Mouse (Mus musculus) myocyte (in vitro differentiated cells): ENCODE data around the gene Rrp12.

Experiments
- MAX ChIP-seq: IDR thresholded peaks from one replicate; pipeline ENCODE4 v1.6.1; 2011; ENCODE audit warnings: low read depth, mild to moderate bottlenecking, control low read depth
- MYOD1 ChIP-seq, 3 experiments: IDR thresholded peaks; one replicate each; pipeline ENCODE4 v1.6.1; 2011; ENCODE audit warnings: control low read depth in 2 of 3, low read depth in 2 of 3, mild to moderate bottlenecking in 2 of 3, moderate library complexity in 1 of 3; ENCODE audit not compliant: insufficient read length in 2 of 3, control insufficient read depth in 1 of 3
- MYOG ChIP-seq, 3 experiments: IDR thresholded peaks; one replicate each; pipeline ENCODE4 v1.6.1; 2011; ENCODE audit warnings: control low read depth in 2 of 3, low read depth in 2 of 3, mild to moderate bottlenecking in 2 of 3; ENCODE audit not compliant: insufficient read length in 2 of 3, control insufficient read depth in 1 of 3, insufficient read depth in 1 of 3
- POLR2A ChIP-seq: IDR thresholded peaks from one replicate; pipeline ENCODE4 v1.6.1; 2011; ENCODE audit warnings: low read depth, mild to moderate bottlenecking, control low read depth, moderate library complexity; ENCODE audit not compliant: insufficient read length
- POLR2AphosphoS2 ChIP-seq: IDR thresholded peaks from one replicate; pipeline ENCODE4 v1.6.1; 2011; ENCODE audit warnings: low read depth, control low read depth; ENCODE audit not compliant: insufficient read length
- REST ChIP-seq: IDR thresholded peaks from one replicate; pipeline ENCODE4 v1.6.1; 2011; ENCODE audit warnings: mild to moderate bottlenecking, control low read depth, moderate library complexity; ENCODE audit not compliant: insufficient read depth, insufficient read length
- SRF ChIP-seq: IDR thresholded peaks from one replicate; pipeline ENCODE4 v1.6.1; 2011; ENCODE audit warnings: low read depth; ENCODE audit not compliant: control insufficient read depth, insufficient read length
- TCF12 ChIP-seq: IDR thresholded peaks from one replicate; pipeline ENCODE4 v1.6.1; 2011; ENCODE audit warnings: mild to moderate bottlenecking, control low read depth; ENCODE audit not compliant: poor library complexity, insufficient read depth, severe bottlenecking
- TCF3 ChIP-seq: IDR thresholded peaks from one replicate; pipeline ENCODE4 v1.6.1; 2011; ENCODE audit warnings: low read depth, control low read depth; ENCODE audit not compliant: insufficient read length
- USF1 ChIP-seq: IDR thresholded peaks from one replicate; pipeline ENCODE4 v1.6.1; 2011; ENCODE audit warnings: low read depth, mild to moderate bottlenecking, control low read depth, moderate library complexity

DNA sequence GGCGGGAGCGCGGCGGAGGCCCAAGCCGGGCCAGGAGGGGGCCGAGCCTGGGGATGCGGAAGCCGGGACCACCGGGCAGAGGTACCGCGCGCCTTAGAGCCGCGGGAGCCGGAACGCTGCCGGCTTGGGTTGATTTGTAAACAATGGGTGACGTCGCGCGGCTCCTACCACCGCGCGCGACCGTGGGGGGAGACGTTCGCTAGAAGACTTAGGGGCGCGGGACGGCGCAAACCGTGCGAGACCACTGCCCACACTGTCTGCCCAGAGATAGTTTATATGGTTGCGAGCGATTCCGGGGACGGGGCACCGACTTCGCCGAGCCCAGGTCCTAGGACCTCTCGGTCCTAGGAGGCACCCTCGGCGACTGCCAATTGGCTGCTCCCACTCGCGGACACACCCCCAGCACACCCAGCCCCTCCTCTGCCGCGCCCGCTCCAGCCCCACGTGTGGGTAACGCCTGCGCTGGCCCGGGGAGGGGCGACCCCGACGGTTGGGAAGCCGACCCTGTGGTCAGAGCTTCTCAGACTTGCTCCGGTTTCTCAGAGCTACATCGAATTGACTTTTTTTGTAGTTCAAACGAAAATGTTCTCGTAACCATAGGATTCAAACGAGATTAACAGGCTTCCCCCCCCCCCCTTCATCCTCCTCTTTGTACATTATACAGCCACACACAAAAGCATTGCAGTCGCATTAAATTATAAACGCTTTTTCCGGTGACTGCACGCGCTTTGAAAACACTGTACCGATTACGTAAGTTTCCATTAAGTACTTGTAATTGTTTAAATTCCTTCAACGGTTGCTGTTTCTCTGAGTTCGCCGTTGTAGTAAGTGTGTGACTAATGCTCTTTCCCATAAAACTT is 47.8 kb downstream of the Rrp12 start, which contains the start of gene Frat2:
- peak; percentile 55 for TF ChIP-seq POLR2A
- TF ChIP-seq TCF12: no peak
- TF ChIP-seq POLR2AphosphoS2: no peak
- TF ChIP-seq REST: no peak
- TF ChIP-seq SRF: no peak
- peak in 1 of 3 experiments; percentile 39 for TF ChIP-seq MYOG (IDR thresholded peaks at IDR 0.05; ENCODE audit: control insufficient read depth in 1 of 3, insufficient read depth in 1 of 3, insufficient read length in 2 of 3, low read depth in 2 of 3)
- no peak for TF ChIP-seq TCF3
- no peak for TF ChIP-seq USF1
- peak; percentile 58 for TF ChIP-seq MAX
- TF ChIP-seq MYOD1 (IDR thresholded peaks at IDR 0.05; ENCODE audit: control insufficient read depth in 1 of 3, insufficient read length in 2 of 3, low read depth in 2 of 3): no peak
